Mouse (Mus musculus): ENCODE measurements at regions not wholly inside any gene's neighbourhood (a gene's known extent, or its start where the extent isn't known, plus 50 kb on each side); places are given as distances from the start of the nearest gene placed in this dataset.
A peak's percentile ranks its signal among the peaks of the same experiment; 100 is the strongest.

- no peak for DNase-seq (ENCODE audit: low spot score in 2 of 2)
Measured at GRCm38 (mm10) chr11:64236873-64237272, 157.6 kb upstream of the Cox10 start.

- no peak for DNase-seq (ENCODE audit: low spot score in 2 of 2)
Measured at GRCm38 (mm10) chr11:64230071-64230470, 150.8 kb upstream of the Cox10 start.

DNA sequence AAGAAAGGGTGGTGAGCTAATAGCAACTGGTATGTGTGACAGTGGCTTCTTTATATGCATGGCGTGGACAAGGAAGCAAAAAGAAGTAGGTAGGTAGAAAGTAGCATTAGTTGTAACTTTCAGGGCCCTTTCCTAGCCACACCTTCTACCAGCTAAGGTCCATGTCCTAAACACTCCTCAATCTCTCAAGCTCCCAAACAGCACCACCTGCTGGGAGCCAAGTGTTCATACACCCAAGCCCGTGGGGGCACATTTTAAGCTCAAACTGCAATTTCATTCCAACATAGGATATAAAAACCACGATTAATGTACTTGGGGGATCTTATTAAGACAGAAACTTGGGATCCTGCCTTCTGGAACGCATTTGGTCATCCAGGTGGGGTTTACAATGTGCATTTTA, 141.6 kb upstream of the Cox10 start:
- no peak for DNase-seq (ENCODE audit: low spot score in 2 of 2)

DNA sequence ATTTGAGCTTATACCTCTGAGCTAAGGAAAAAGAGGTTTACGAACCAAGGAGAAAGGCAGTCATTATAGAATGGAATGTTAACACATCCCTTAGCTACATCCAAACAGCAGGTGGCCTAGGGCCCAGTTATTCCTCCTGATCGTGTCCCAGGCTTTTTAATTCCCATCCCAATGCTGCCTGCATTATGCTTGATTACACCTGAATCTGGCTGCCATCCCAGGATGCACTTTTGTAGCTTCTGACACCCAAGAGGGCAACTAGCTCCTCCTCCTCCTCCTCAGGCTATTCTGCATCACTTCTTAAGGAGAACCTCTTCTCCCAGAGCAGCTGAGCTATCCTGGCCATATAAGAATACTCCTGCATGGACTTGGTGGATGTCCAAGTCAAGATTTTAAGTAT, 137.9 kb upstream of the Cox10 start:
- no peak for DNase-seq (ENCODE audit: low spot score in 2 of 2)

DNA sequence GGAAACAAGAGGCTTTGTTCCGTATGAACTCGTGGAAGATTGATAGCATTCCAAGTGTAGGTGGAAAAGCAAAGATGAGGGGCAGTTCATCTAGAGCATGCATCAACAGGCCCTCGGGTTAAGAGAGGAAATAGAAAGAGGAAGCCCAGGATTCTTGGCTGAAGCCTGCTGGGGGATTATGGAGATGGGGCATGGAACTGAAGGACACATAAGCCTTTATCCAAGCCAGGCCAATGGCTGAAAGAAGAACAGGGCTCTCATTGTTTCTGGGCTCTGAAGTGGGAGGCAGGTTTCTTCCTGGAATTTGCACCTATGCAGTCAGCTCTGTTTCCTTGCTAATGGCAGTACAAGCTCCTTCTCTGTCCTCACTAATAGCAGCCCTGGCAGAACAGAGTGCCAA, 131.6 kb upstream of the Cox10 start:
- no peak for DNase-seq (ENCODE audit: low spot score in 2 of 2)

DNA sequence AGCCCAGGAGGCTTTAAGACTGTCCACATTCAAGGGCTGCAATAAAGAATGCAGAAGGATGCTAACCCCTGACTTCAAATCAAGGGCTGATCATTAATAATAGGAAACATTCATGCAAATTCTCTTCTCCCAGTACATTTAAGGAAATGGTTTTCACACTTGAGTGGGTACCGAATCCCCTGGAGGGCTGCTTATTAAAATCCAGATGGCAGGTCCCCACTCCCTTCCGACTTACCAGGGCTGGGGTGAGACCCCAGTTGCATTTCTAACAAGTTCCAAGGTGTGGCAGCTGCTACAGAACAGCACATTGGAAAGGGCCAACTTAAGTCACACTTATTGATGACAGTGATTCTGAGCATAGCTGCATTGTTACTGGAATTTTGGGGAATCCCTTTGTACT, 129.0 kb upstream of the Cox10 start:
- DNase-seq (ENCODE audit: low spot score in 2 of 2), result no peak

- DNase-seq (ENCODE audit: low spot score in 2 of 2), result no peak
Measured at GRCm38 (mm10) chr11:64207358-64207864, 128.1 kb upstream of the Cox10 start.

DNA sequence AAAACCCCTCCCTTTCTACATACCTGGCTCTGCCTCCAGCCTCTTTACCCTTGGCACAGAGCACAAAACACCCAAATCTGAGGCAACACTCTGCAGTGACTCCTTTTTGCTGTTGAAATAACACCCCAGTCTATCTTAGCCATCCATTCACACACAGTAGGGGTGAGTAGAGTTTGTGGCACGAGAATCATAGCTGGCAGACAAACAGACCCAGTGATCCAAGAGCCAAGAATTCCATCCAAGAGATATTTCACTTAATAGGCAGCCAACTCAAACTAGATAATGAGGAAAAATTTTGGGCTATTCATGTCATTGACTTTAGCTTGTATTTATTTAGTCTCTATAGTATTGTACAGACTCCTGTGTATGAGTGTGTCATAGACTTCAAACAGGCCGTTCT, 126.9 kb upstream of the Cox10 start:
- DNase-seq (ENCODE audit: low spot score in 2 of 2), result no peak

DNA sequence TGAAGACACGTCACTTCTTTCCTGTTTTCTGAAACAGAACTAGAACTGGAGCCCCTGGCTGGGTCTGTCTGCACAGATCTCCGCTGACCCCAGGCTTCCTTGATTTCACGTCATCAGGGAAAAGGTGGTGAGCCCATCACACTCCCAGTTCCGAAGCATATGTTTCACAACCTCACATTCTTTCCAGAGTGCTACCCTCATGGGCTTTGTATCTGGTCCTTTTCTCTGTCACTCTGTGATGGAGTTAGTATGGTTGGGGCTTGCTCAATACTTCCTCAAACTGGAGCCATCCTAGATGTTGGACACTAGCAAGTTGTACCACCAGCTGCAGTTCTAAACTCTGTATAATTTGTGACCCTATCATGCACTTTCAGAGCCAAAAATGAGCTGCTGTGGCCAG, 125.8 kb upstream of the Cox10 start:
- DNase-seq (ENCODE audit: low spot score in 2 of 2), result no peak

GRCm38 (mm10) chr11:64204305-64204704, 125.0 kb upstream of the Cox10 start:
- DNase-seq (ENCODE audit: low spot score in 2 of 2), result no peak

GRCm38 (mm10) chr11:64200874-64201273, 121.6 kb upstream of the Cox10 start:
- no peak for DNase-seq (ENCODE audit: low spot score in 2 of 2)

DNA sequence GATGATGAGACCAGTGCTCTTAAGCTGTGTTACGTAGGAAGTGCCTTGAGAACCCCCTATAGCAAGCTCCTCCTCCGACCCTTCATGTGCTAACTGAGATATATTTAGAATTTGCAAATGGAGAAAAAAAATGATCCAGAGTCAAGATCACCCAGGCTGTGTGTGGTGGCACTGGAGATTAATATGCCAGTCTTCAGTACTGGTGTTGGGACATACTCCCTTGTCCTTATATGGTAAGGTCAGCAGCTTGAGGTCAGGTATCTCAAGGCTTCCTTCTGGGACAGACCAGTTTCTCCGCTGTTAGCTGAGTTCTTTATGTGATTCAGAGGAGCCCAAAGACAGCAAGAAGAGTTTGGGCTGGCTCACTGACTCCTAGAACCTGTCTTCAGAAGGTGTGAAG, 116.0 kb upstream of the Cox10 start:
- DNase-seq (ENCODE audit: low spot score in 2 of 2), result no peak

GRCm38 (mm10) chr11:64188701-64189100, 109.4 kb upstream of the Cox10 start:
- DNase-seq (ENCODE audit: low spot score in 2 of 2), result no peak

DNA sequence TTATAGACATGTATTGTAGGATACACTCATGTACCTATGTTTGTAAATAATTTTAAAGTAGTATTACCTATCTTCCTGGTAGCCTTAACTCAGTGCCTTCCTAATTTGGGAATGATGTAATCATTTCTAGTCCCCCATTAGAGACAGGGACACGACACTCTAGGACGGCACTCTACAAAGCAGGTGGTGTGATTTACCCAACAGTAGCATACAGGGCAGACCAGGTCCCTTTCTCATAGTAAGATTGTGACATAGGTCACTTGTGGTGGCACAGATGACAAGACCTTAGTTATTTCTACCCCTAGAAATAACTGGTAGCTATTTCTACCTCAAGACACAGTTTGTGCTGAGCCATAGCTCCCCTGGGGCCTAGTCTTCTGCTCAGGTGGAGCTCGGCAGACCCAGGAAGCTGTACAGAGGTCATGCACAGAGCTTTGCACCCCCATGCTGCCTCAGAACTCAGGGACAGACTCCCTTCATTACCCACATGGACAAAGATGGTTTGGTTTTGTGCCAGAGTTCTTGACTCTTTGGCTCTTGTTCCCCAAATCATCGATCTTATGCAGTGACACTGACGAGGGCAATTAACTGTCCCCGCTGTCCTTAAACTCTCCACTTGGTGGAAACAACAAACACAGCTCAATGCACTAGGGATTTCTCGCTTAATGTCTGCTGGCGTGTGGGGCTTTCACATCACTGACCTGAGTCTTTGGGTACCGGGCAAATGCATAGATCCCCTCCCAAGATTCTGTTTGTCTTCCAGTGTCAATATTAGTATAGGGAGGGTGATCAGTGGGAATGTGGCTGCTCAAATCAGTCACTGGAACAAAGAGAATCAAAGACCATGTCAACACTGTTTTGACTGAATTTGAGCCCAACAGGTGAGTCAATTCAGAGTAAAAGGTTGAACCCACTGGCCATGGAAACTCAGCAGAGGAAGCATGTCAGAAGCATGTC, 108.5 kb upstream of the Cox10 start:
- DNase-seq (ENCODE audit: low spot score in 2 of 2), result no peak

GRCm38 (mm10) chr11:64187007-64187406, 107.7 kb upstream of the Cox10 start:
- no peak for DNase-seq (ENCODE audit: low spot score in 2 of 2)

- no peak for DNase-seq (ENCODE audit: low spot score in 2 of 2)
Measured at GRCm38 (mm10) chr11:64186590-64186989, 107.3 kb upstream of the Cox10 start.

GRCm38 (mm10) chr11:64180036-64180435, 100.8 kb upstream of the Cox10 start:
- DNase-seq (ENCODE audit: low spot score in 2 of 2), result no peak

GRCm38 (mm10) chr11:64173421-64174062, 94.3 kb upstream of the Cox10 start:
- DNase-seq (ENCODE audit: low spot score in 2 of 2), result no peak

GRCm38 (mm10) chr11:64172926-64173325, 93.7 kb upstream of the Cox10 start:
- DNase-seq (ENCODE audit: low spot score in 2 of 2), result no peak

- peak in 1 of 2 experiments; percentile 40 for DNase-seq (ENCODE audit: low spot score in 2 of 2)
Measured at GRCm38 (mm10) chr11:64168626-64169025, 89.4 kb upstream of the Cox10 start.

DNA sequence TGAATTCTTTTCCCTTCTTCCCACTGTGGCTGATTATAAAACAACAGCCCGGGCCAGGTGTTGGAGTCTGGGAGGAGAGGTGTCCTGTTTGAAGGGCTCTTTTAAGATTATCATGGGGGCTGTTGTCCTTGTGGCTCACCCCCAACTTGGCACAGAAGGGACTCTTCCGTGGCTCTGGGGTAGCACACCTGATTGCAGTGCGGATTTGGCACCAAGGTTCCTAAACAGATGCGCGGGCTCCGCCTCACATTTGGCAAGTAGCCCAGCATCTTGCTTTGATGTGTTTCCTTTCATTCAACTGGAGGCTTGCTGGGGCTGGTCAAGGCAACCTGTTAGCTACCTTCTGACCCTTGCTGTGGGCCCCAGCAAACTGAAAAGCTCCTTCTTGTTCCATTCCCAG, 85.5 kb upstream of the Cox10 start:
- DNase-seq (ENCODE audit: low spot score in 2 of 2), result no peak

- DNase-seq (ENCODE audit: low spot score in 2 of 2), result no peak
Measured at GRCm38 (mm10) chr11:64158281-64158680, 79.0 kb upstream of the Cox10 start.

Data from adrenal gland, postnatal 4 days (tissue).